Mouse (Mus musculus) WW6 (cell line): ENCODE measurements at regions not wholly inside any gene's neighbourhood (a gene's known extent, or its start where the extent isn't known, plus 50 kb on each side); places are given as distances from the start of the nearest gene placed in this dataset.

Source experiments
- DNase-seq: peaks from one replicate; pipeline ENCODE4 v3.0.0-alpha.2; 2013; ENCODE audit warnings: low read depth, low spot score

DNA sequence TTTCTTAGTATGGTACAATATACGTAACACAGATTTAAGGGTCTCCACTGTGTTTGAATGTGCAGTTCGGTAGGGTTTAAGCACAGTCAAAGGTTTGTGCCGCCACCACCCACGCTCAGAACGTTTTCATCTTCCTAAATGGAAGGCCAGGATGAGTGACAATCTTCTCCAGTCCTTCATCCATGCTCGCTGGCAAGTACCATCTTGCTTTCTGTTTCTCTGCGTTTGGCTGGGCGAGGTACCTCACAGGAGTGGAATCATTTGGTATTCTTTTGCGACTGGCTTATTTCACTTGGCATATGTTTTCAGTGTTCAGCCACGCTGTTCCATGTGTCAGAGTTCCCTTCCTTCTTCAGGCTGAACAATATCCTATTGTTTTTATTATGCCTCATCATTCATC lies 342.3 kb downstream of the Pax1 start:
- no peak for DNase-seq

DNA sequence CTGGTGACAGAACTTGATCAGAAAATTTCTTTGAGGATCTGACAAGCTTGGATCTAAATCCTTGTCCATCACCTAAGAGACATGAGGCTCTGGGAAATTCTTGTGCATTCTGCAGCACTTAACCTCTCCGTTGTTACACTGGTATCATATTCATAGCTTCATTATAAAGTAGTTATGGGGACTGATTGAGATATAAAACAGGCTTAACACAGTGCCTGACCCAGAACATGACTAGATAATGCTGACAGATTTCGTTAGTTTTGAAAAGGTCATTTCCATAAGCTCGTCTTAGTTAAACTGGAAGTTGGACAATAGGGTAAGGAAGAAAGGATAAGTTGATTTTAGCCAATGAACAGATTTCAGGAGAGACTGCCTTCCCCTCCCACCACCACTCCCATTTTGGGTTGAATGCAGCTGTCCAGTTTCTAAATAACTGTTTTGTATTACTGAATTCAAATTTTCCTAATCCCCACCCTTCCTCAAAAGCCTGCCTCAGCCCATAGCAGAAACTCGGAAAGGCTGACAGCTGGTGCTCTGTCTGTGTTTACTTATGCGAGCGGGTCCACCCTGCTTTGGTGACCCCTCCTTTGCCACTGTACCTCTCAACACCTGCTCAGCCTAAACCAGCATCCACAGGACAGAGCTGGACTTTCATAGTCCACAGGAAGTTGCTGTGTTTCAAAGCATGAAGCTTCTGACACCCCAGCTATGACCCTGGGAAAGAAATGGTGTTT lies 340.8 kb downstream of the Pax1 start:
- DNase-seq: no peak

DNA sequence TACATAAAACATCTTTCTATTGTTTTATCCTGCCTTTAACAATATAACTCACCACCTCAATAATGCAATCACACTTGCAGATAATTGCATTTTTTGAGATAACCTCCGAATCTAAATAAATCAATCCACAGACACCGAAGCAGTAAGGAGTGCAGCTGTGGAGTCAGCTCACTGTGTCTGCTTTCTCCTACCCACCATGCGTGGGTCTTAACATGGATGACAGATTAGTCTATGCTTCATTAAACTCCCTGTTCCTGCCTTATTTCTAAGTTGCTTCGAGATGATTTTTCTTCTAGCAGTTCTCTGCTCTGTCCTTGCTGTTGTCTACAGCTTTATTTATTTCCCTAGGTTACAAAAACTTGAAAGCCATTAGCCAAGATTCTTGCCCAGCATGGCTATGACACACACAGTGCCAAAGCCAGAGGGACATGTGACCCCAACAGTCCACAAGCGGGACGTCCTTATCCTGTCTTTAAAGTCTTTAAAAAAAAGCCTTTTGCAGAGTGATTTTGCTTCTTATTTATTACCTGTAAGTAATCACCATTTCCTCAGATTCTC lies 337.9 kb downstream of the Pax1 start:
- DNase-seq: no peak

DNA sequence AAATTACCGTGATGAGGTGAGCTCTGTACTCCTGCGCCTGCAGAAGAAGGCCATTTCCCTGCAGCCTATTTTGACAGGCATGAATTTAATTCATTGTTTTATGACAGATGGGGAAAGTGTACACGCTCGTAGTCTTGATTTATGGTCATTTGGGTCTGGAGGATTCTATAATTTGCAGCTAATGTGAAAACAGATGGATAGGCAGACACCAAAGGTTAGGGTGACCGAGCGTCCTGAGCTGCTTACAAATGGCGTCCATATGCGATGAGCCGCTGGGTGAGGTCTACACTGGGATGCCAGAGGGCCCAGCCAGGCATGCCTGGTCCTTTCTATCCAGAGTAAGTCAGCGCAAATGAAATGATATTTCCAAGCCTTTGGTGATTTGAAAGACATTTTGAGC lies 330.2 kb downstream of the Pax1 start:
- DNase-seq: no peak

DNA sequence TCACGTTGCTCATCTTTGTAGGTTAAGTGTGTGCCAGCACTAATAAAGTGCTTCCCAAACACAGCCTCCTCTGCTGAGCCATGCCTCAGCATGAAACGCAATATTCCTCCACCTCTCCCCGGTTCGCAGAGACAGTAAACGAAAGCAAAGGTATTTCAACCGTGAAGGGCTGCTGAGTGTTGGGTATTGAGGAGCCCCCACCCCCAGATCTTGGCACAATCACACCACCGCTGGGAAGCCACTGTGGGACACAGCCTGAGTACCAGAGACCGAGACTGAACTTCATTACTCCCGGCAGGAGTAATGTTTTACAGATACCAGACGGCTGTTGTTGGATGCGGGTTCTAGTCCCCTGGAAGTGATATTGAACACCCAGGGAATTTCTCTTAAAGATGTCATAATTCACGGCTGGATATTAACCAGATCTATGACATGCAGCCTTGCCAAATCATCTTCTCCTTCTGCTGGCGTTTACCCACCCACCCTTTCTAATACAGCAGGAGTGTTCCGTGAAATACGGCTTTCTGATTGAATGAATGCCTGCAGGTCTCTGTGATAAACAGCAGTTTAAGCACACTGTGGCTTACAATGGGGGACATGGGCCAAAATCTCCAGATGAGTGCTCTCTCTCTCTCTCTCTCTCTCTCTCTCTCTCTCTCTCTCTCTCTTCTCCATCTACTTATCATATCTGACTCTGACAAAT lies 328.9 kb downstream of the Pax1 start:
- DNase-seq: no peak

DNA sequence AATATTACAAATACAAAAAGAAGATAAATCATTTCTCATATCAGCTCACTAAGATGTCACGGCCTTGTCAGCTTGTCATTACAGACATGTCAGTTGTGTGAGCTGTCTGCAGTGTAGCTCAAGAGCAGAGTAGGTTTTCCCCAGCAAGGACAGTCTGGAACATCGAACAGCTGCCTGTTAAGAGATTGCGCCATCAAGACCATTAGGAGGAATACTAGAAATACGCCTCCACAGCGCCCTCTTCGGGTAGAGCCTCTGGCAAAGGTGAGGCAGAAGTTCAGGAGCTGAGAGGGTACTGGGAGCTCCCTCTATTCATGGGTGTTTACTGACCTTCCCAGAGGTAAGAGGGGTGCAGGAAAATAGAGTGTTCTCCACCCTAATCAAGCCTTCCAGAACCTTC lies 327.0 kb downstream of the Pax1 start:
- DNase-seq: peak; percentile 48

DNA sequence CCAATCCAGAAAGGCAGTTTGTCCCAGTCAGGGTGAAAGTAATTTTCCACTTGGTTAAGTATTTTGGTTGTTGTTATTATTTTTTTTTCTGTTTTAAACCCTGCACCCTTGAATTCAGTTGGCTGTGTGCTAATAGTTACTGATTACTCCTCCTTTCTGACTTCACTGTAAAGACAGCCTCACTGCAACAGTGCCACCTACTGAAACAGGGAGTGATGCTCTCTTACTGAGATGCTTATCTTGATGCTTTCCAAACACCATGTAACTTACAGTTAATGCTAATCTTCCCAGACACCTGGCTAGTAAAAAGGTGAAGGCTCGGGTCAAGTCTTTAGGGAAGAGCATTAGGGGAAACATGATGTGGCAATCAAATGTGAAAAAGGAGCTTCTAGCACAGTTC lies 294.9 kb downstream of the Pax1 start:
- peak; percentile 1 for DNase-seq

DNA sequence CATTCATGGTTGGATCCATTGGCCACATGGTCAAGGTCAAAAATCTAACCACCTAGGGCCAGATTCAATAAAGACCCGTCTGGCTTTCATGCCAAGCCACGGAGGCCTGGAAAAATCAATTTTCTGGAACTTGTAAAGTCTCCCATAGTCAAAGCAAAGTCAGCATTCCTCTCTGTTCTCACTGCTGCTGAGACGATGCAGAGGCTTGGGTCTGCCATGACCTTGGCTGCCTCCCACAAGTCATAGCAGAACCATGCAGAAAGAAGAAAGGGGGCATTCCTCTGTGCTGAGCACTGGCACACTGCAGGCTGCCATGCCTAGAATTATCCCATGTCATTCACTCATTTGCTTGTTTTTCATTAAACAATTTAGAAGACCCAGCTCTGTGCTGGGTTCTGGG lies 288.5 kb downstream of the Pax1 start:
- no peak for DNase-seq

DNA sequence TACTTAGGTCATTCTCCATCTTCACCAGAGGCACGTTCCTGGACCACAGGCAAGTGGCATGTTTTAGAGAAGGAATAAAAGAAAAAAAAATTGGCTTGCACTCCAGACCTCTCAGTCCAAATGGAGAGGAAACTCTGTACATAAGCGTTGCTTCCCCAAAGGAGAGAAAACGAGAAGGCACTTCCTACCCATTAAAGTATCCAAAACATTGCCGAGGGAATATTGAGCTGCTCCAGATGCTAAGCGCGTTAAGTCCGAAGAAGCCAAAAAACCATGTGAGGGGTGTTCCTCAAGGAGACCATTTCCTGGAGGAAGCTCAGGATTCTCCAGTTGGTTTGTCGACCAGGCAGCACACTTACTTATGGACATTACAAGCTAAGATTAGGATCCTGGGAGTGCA lies 286.2 kb downstream of the Pax1 start:
- no peak for DNase-seq

DNA sequence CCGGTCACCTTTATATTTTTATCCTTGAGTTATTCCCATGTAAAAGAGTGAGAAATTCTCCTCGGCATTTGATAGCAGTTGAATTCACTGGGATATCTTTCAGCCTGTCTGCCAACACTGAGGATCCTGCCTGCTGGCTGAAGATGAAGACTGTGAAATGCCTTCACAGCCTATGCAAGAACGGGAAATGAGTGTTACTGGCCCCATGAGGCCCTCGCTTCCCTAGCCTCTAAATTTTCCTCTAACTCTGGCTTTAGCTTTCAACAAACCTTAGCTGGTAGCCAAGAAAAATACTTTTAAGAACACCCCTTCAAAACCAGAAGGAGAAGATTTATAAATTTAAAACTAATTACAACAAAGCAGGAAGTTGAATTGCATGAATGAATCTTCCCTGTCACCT lies 285.8 kb downstream of the Pax1 start:
- no peak for DNase-seq

DNA sequence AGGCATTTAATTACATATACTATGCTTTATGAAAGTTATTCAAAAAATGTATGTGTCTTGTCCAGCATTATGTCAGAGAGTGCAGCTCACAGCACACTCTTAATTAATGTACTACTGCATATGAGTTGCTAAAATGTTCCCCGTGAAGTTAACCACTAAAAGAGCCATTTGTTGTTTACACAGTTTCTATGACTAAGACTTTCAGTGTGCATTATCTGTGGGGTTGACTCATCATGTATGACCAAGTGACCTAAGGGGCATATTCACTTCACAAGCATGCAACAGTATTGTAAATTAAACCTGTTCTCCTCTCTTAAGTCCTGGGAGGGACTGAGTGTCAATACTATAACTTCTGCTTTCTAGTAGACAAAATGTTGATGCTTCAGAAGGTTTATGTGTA lies 276.2 kb downstream of the Pax1 start:
- no peak for DNase-seq

DNA sequence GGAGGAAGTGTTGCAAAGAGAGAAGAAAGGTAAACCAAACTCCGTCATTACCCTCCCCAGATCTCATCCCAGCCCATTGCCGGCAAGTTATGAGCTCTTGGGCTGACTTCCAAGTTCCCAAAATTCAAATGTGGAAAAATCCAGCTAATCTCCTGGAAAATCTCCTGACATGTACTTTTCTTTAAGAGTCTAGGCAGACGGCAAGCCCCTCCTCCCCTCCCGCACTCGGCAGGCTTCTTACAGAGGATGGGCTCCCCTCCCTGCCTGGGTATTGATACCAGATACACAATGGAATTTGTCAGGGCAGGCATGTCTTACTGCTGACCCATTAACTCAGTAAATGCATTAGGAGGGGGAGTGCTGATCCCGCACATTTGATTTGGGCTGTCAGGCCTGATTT lies 271.0 kb downstream of the Pax1 start:
- no peak for DNase-seq

DNA sequence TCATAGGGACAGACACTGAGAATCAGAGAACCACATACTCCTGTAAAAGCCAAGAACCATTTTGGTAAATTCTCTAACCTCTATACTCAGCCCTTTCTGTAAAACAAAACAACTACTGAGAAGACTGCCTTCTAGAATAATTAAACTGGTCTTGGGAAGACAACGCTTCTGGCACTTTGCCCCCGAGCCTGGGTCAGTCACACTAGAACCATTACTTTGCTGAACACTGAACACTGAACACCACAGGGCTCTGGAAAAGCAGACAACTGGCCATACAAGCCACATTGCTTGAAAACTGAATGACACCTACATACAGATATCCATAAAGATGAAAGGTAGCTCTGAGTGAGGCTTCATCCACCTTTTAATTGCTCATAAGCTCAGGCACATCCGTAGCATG lies 268.0 kb downstream of the Pax1 start:
- DNase-seq: no peak

DNA sequence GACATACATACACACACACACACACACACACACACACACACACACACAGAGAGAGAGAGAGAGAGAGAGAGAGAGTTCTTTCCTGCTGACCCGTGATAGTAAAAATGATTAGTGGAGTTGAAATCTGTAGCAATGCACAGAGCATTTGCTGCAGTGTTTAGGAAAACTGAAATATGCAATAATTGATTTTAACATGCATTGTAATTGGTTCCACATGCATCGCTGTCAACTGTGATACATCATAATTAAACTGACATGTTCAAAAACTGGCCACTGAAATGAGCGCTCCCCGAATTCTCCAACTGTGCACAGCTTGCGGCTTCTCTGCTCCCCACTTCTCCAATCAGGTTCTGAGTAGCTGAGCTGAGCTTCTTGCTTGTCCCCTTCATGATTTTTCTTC lies 265.4 kb downstream of the Pax1 start:
- no peak for DNase-seq

DNA sequence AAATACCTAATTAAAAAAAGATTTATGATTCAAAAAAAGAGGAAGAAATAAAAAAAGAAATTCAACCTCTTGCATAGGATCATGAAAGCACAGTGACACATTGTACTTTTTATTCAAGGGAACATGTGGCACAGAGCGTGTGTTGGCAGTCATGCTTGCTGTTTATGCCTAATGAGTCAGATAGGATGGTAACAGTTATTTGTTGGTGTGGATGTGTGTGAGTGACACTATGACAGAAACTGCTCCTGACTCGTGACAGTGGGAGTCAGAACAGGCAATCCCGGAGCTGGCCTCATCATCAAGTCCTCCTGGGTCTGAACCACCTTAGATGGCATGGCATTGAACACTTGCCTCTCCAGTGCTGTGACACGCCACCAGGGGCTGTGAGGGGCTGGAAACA lies 261.4 kb downstream of the Pax1 start:
- no peak for DNase-seq

DNA sequence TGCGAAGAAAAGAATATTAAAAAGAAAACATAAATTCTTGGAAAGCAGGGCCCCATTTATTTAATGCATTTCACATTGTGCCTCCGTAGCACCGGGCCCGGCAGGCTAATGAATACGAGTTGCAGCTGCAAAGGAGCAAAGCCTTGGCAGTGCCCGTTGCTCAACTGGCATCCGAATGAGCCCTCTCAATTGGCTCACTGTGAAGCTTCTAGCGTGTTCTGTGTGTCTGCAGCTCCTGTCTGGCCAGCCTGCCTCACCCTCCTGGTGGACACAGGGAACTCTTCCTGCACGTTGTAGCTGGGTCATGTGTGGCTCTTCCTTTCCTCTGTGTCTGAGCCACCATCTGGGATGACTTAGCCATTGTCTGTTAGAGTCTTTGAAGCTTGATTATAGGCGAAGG lies 256.1 kb downstream of the Pax1 start:
- no peak for DNase-seq

DNA sequence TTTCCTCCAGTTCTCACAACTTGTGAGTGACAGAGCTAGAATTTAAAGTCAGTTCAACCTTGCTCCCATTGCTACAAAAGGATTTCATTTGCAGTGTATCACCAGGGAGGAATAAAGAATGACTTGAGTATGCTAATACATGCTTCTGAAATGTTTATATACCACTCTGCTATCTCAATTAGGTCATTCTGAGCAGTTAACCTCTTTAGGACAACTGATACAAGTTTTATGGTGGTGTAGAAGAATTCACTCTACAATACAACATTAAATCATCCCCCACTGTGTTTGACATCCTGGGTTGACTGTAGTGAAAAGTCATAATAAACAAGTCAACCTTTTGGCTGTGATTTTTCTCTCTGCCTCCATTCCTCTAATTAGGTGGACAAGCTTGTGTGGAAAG lies 248.6 kb downstream of the Pax1 start:
- no peak for DNase-seq

DNA sequence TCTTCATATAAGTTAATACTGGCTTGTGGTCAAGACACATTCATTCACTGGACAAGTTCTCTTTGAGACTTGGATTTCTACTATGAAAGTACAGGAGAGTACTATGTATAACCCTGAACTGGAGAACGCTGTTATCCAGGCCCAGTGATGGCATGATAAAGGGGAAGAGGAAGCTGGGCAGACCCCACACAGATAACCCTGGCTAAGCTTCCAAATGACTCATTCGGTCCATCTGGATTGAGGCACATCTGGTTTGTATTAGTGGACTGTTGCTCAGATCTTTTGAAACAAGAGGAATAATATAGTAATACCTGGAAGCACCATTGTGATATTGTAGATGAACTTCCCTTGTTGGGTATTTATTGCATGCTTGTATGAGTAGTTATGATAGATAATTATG lies 239.9 kb downstream of the Pax1 start:
- DNase-seq: no peak

DNA sequence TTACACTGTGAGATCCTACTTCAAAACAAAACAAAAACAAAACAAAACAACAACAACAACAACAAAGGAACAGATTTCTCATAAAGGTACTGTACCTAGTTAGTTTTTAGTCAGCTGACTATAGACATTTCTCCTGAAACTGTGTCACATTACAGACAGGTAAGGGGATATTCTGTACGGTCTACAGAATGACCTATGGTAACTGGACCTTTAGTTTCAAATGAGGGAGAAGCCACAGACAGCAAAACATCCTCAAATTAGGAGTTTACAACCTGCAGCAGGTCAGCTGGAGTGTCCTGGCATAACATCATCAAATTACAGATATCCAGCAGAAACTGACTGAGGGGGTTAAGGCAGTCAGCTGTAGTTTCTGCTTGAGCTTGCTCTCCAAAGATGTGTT lies 210.7 kb downstream of the Pax1 start:
- no peak for DNase-seq

DNA sequence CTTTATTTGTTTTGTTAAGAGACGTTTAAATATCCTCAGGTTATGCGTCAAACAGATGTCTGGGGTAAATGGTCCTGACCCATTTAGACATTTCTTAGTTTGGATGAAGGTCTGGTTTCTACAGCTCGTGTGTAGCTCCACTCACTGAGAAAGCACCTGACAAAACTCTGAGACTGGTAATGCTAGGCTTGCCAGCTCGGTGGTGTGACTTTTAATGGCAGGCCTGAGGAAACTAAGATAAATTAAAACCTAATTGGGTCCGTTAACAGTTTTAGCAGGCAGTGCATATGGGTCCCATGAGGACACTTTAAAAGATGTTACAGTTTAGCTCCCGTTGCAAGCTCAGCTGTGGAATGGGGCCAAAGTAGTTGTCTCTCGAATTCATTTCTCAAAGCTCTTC lies 199.5 kb downstream of the Pax1 start:
- no peak for DNase-seq

DNA sequence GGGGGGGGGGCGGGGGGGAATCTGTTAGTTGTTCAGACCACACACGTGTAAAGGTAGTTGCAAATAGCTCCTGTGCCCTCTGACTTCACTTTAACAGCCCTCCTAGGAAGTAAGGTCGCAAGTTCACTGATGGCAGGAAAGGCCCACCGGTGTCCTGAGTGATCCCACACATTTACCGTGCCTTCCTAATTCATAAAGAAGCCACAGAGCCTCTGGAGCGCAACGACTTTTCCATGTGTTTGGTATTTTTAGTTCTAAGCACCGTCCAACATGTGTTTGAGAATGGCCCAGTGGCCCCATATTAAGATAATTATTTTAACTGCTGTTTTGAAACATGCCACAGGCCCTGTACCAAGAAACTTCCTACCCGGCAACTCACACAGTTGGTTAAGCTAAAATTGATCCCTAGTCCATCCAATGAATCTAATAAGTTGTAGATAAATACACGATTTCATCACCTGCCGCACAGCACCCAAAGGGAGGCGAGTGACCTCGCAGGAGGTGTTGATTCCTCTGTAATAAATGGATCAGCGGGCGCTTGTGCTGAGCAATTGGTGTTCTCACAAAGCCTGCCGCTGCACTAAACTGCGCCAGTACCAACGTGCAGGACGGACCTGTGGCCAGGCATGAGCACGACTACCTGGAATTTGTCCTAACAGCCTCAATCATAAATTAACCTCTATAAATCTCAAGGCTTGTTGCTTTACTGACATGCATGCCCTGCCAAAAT lies 198.9 kb downstream of the Pax1 start:
- DNase-seq: no peak

DNA sequence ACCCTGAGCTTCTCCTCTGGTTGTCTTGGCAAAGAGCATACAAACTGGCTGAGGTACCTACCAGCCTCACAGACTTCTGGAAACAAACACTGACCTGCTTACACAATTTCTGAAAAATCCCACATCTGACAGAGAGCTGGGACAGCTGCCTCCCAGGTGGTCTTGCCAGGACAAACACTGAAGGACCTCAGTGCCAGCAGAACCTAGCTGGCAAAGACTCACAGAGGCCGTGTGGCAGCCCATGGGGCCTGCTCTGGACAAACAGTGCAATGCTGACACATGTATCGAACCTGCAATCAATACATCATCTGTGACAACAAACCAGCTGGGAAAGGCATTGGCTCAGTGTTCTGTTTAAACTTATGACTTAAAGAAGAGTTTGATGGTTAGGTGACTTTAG lies 167.4 kb downstream of the Pax1 start:
- DNase-seq: no peak

DNA sequence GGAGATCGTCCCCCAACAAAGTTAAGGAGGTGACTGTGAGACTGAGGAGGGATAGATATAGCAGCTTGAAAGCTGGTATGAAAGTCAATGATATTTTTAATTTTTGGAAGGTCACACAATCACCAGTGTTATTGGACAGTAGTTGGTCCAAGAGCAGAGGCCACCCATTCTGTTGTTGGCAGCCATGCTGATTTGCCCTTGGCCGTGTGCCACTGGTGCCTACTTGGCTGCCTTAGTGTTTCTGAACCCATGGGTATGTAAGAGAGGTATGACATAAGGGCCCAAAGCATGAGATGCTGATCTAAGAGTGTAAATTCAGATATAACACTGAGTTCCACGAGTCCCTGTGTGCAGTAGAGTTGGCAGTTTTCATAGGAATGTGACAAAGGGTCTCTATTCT lies 153.7 kb downstream of the Pax1 start:
- no peak for DNase-seq
